22 mouse cellular contexts compared by ENCODE assay signal in the genomic region with DNA sequence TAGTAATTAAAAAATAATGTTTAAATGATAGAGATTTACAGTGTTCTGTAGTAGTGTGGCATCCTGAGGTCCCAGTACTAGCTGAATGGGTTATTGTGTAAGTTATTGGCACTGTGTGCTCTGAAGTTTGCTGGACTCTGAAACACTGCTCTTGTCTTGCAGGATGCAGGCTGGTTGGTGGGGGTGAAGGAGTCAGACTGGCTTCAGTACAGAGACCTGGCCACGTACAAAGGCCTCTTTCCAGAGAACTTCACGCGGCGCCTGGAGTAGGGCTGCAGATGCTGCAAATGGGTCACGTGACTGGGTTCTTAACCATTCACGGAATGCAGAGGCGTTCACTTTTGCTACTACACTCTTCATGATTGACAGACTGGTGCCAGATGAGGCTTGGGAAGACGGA.
DNase-seq lines count a peak whose midpoint lies in the region; ATAC-seq and TF ChIP-seq lines count a peak whose summit lies in the region.
"Had no signal": no experiment of that assay in that cellular context is flagged by ENCODE, and none has a peak within 500 bp of the region (broad histone marks: within the 10 kb centered on the region; RNA-seq: fewer than 3 reads in every experiment).

No protein-coding gene starts in this region.

- DNase-seq in forebrain, postnatal 0 days = no peak
- no peak for DNase-seq in liver, embryonic 13.5 days
- no peak for DNase-seq in liver
- DNase-seq in stomach, postnatal 0 days (ENCODE audit: low spot score) = no peak
- no peak for DNase-seq in heart, postnatal 36 days
- DNase-seq: adrenal gland, adult 2 months; cerebellum, adult 11 months; cerebellum, adult 9-11 months; gastrocnemius, postnatal 14 days; heart, adult 11 months; kidney, postnatal 25 days; layer of hippocampus, postnatal 36 days; lung, postnatal 4 days; right cerebral cortex, postnatal 14 days; thymus, postnatal 25 days had no signal

- no peak overlapping the region for H3K27ac ChIP-seq in forebrain, postnatal 0 days (ENCODE audit: low read depth, low read length)
- H3K27ac ChIP-seq in forebrain, embryonic 12.5 days = no peak overlapping the region
- peak overlapping the region; percentile 66; the same call in 1 of the 2 replicates for H3K27ac ChIP-seq in liver, embryonic 13.5 days
- H3K27ac ChIP-seq in stomach, embryonic 14.5 days (ENCODE audit: low read length) = no peak overlapping the region
- H3K27ac ChIP-seq in stomach, postnatal 0 days (replicated peaks) = no peak overlapping the region
- H3K27ac ChIP-seq: limb, embryonic 15.5 days had no signal

- no peak for TF ChIP-seq EP300 in stomach, postnatal 0 days (optimal IDR thresholded peaks at IDR 0.05)

- intact Hi-C loops in heart, postnatal 36 days (cut with DNase I) = no loop called here

- H3K27me3 ChIP-seq in forebrain, postnatal 0 days (ENCODE audit: insufficient read depth, low read length) = no peaks in the 10 kb centered on the region
- no peaks in the 10 kb centered on the region for H3K27me3 ChIP-seq in forebrain, embryonic 12.5 days
- no peaks in the 10 kb centered on the region for H3K27me3 ChIP-seq in liver, embryonic 13.5 days
- H3K27me3 ChIP-seq in stomach, embryonic 14.5 days (ENCODE audit: control insufficient read depth, insufficient read depth, low read length) = no peaks in the 10 kb centered on the region
- no peaks in the 10 kb centered on the region for H3K27me3 ChIP-seq in stomach, postnatal 0 days (ENCODE audit: control insufficient read depth, insufficient read depth, low read length)
- H3K27me3 ChIP-seq: limb, embryonic 15.5 days had no signal

- H3K4me2 ChIP-seq in forebrain, postnatal 0 days (ENCODE audit: low read depth) = no peak overlapping the region
- H3K4me2 ChIP-seq in forebrain, embryonic 12.5 days = no peak overlapping the region
- H3K4me2 ChIP-seq in liver, embryonic 13.5 days = no peak overlapping the region
- H3K4me2 ChIP-seq in stomach, embryonic 14.5 days (replicated peaks; ENCODE audit: low read depth, low read length) = no peak overlapping the region
- no peak overlapping the region for H3K4me2 ChIP-seq in stomach, postnatal 0 days (replicated peaks; ENCODE audit: low read depth)
- H3K4me2 ChIP-seq: heart, embryonic 11.5 days; limb, embryonic 15.5 days had no signal

- H3K9me3 ChIP-seq in forebrain, postnatal 0 days (ENCODE audit: low read length) = no peaks in the 10 kb centered on the region
- H3K9me3 ChIP-seq in forebrain, embryonic 12.5 days = no peaks in the 10 kb centered on the region
- H3K9me3 ChIP-seq in liver, embryonic 13.5 days (replicated peaks) = no peaks in the 10 kb centered on the region
- no peaks in the 10 kb centered on the region for H3K9me3 ChIP-seq in stomach, embryonic 14.5 days (ENCODE audit: control insufficient read depth, low read depth, low read length)
- no peaks in the 10 kb centered on the region for H3K9me3 ChIP-seq in stomach, postnatal 0 days (ENCODE audit: control insufficient read depth, low read length)
- H3K9me3 ChIP-seq: limb, embryonic 15.5 days had no signal

- no peak for TF ChIP-seq CTCF in forebrain, postnatal 0 days (IDR thresholded peaks at IDR 0.05; ENCODE audit: low read depth)
- TF ChIP-seq CTCF in stomach, postnatal 0 days (IDR thresholded peaks at IDR 0.05; ENCODE audit: low read depth) = no peak

- H3K36me3 ChIP-seq in forebrain, postnatal 0 days (ENCODE audit: insufficient read depth) = peaks cover 9% of the 10 kb centered on the region; the same call in 1 of the 2 replicates
- H3K36me3 ChIP-seq in forebrain, embryonic 12.5 days (replicated peaks) = no peaks in the 10 kb centered on the region
- no peaks in the 10 kb centered on the region for H3K36me3 ChIP-seq in liver, embryonic 13.5 days
- no peaks in the 10 kb centered on the region for H3K36me3 ChIP-seq in stomach, embryonic 14.5 days (ENCODE audit: control insufficient read depth, insufficient read depth, low read length)
- H3K36me3 ChIP-seq in stomach, postnatal 0 days (ENCODE audit: control insufficient read depth, insufficient read depth, low read length) = no peaks in the 10 kb centered on the region
- H3K36me3 ChIP-seq: limb, embryonic 15.5 days had no signal

- 0 out of 2 replicates have a peak, but pooled peaks have one; percentile 48 for ATAC-seq in forebrain, postnatal 0 days
- ATAC-seq in forebrain, embryonic 12.5 days (ENCODE audit: low FRiP score) = no peak
- ATAC-seq in liver, embryonic 13.5 days (ENCODE audit: low read depth) = no peak
- peak; percentile 56; the same call in 1 of the 2 replicates for ATAC-seq in stomach, embryonic 14.5 days (ENCODE audit: insufficient number of reproducible peaks, insufficient read depth, low FRiP score, low read depth)
- no peak for ATAC-seq in stomach, postnatal 0 days (ENCODE audit: low FRiP score, low TSS enrichment)
- ATAC-seq in monocyte, adult 5-6 weeks (replicated peaks; ENCODE audit: insufficient number of reproducible peaks, low FRiP score, low TSS enrichment, poor library complexity, severe bottlenecking) = no peak
- ATAC-seq: intestine, postnatal 0 days had no signal

- no peak overlapping the region for H3K4me3 ChIP-seq in forebrain, postnatal 0 days (ENCODE audit: low read depth, low read length)
- H3K4me3 ChIP-seq in forebrain, embryonic 12.5 days (replicated peaks) = no peak overlapping the region
- H3K4me3 ChIP-seq in liver, embryonic 13.5 days (replicated peaks) = no peak overlapping the region
- no peak overlapping the region for H3K4me3 ChIP-seq in stomach, embryonic 14.5 days (ENCODE audit: low read depth, low read length)
- no peak overlapping the region for H3K4me3 ChIP-seq in stomach, postnatal 0 days (ENCODE audit: low read depth, low read length)
- H3K4me3 ChIP-seq: limb, embryonic 15.5 days; myocyte had no signal

- WGBS in forebrain, postnatal 0 days = 82% methylated on average over 8 of the region's 8 CpGs
- WGBS in forebrain, embryonic 12.5 days = 85% methylated on average over 8 of the region's 8 CpGs
- 82% methylated on average over 8 of the region's 8 CpGs for WGBS in liver, embryonic 13.5 days (ENCODE audit: insufficient replicate concordance)
- 79% methylated on average over 8 of the region's 8 CpGs for WGBS in stomach, embryonic 14.5 days
- WGBS in stomach, postnatal 0 days = 85% methylated on average over 8 of the region's 8 CpGs

- no peaks in the 10 kb centered on the region for H3K4me1 ChIP-seq in forebrain, postnatal 0 days (ENCODE audit: insufficient read depth)
- no peaks in the 10 kb centered on the region for H3K4me1 ChIP-seq in forebrain, embryonic 12.5 days
- H3K4me1 ChIP-seq in liver, embryonic 13.5 days (replicated peaks) = peaks cover 39% of the 10 kb centered on the region
- H3K4me1 ChIP-seq in stomach, embryonic 14.5 days (ENCODE audit: control insufficient read depth, insufficient read depth, low read length) = no peaks in the 10 kb centered on the region
- no peaks in the 10 kb centered on the region for H3K4me1 ChIP-seq in stomach, postnatal 0 days (replicated peaks; ENCODE audit: control insufficient read depth, insufficient read depth)
- H3K4me1 ChIP-seq: limb, embryonic 15.5 days had no signal

- H3K9ac ChIP-seq in forebrain, postnatal 0 days = no peak overlapping the region
- H3K9ac ChIP-seq in forebrain, embryonic 12.5 days = no peak overlapping the region
- no peak overlapping the region for H3K9ac ChIP-seq in liver, embryonic 13.5 days
- no peak overlapping the region for H3K9ac ChIP-seq in stomach, embryonic 14.5 days (replicated peaks; ENCODE audit: low read depth, low read length)
- no peak overlapping the region for H3K9ac ChIP-seq in stomach, postnatal 0 days (ENCODE audit: low read length)
- H3K9ac ChIP-seq: limb, embryonic 15.5 days had no signal

Comparison
In these comparisons a context has a peak if more than half of its experiments do, and no peak if none do; other contexts are left out.
1. ATAC-seq: peak in forebrain, postnatal 0 days (single experiment) and stomach, embryonic 14.5 days (single experiment); none in forebrain, embryonic 12.5 days (single experiment), liver, embryonic 13.5 days (single experiment), stomach, postnatal 0 days (single experiment) and monocyte, adult 5-6 weeks (single experiment).